Mouse (Mus musculus) hindbrain, embryonic 10.5 days (tissue): ENCODE results near the gene Cep164. TPM values are rescaled to one million over a fixed set of nuclear protein-coding genes. Genes with fewer than 3 reads are reported as not detected.

ENCODE experiments used
- polyA plus RNA-seq: library from polyadenylated mRNA; unstranded; fragments of >200 nt; fragmentation: Nextera tagmentation; extraction: Ambion mirVana; gene quantifications from 2 replicates; pipeline ENCODE4 v1.2.1, GENCODE M21; 2016

Gene Cep164
- polyA plus RNA-seq, 1 experiment from 2014 or later: 16.0 TPM

Other genes starting within 250 kb of the Cep164 start
- gene Bace1, start 9.9 kb upstream of the Cep164 start, polyA plus RNA-seq: 24.0 and 29.6 TPM in 2 replicates
- 20.4 and 25.7 TPM in 2 replicates for gene Pcsk7, start 77.8 kb upstream of the Cep164 start, polyA plus RNA-seq
- 71.8 and 84.1 TPM in 2 replicates for gene Rnf214, start 78.2 kb upstream of the Cep164 start, polyA plus RNA-seq
- gene Tagln, start 107.4 kb upstream of the Cep164 start, polyA plus RNA-seq: 23.0 and 34.8 TPM in 2 replicates
- gene Sidt2, start 126.6 kb upstream of the Cep164 start, polyA plus RNA-seq: 26.3 and 28.3 TPM in 2 replicates
- gene Pafah1b2, start 184.0 kb upstream of the Cep164 start, polyA plus RNA-seq: 275 and 282 TPM in 2 replicates
- 6.1 and 7.1 TPM in 2 replicates for gene Sik3, start 184.1 kb upstream of the Cep164 start, polyA plus RNA-seq